Mouse (Mus musculus) heart, postnatal 0 days (tissue): ENCODE data around the gene Gm20441.

Source experiments
- CTCF ChIP-seq: IDR thresholded peaks from 2 replicates; pipeline ENCODE4 v1.5.1; 2016; ENCODE audit warnings: antibody characterized with exemption, control low read depth, low read depth
- EP300 ChIP-seq: IDR thresholded peaks from 2 replicates; pipeline ENCODE4 v1.6.1; 2016; ENCODE audit warnings: antibody characterized with exemption, low read depth

DNA sequence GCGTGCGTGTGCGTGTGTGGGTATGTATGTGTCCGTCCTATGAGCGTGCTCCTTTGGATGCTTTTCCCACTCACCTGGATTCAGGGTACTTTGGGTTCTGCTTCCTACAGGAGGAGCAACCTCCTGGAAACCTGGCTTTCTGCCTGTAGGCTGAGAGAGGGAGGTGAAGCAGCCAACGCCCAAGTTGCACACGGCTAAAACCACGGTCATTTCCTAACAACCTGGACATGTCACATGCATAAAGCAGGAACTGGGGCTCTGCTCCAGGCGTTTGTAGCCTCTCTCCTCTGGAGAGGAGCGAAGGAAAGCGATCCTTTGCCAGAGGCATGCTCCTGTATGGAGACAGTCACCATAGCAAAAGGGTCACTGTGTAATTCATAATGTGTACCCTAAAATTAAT lies 24.0 kb downstream of the Gm20441 start:
- TF ChIP-seq CTCF (no peak), EP300 (no peak)
